Mouse (Mus musculus) ovary, postnatal 10 days (tissue): ENCODE measurements around the gene Hpse2.
"Not testable (repeated sequence)": the region's sequence is repeated elsewhere in the genome, so short reads cannot be mapped to it uniquely, and the experiment has no call there.

Source experiments
- DNase-seq: peaks from one replicate; pipeline ENCODE4 v3.0.0; 2022; ENCODE audit warnings: low spot score

Gene Hpse2

DNA sequence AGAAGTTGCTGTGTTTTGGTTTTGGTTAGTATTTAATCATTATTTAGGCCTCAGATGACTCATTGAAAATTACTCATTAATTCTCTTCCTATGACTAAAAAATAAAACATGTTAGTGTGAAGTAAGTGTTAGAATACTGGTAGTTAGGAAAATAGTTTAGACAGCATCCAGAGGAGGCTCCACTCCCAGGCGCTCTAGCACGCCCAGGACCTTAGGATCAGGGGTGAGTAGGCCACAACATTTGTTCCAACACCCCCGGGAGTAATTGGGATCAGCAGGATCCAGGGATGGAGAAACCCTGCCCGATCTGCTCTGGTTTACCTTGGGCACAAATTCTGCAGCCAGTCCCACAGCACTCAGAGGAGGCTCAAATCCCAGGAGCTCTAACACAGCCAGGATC is 532.5 kb downstream of the Hpse2 start:
- no peak for DNase-seq

DNA sequence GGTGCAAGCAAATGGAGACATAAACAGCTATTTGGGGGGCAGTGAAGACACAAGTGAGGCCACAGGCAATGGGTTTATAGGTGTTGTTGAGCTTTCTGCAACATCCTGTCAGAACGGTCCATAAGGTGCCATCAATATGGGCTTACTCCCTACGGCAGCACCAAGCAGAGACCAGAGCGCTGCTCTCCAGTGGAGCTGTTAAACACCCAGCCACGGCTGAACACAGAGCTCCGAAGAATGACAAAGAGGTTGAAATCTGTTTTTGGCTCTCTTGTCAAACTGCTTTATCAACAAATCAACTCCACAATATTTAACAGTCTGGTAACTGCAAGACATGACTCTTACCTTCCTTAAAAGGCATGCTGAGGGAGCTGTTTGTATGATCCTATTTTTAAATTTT is 537.7 kb downstream of the Hpse2 start:
- no peak for DNase-seq

DNA sequence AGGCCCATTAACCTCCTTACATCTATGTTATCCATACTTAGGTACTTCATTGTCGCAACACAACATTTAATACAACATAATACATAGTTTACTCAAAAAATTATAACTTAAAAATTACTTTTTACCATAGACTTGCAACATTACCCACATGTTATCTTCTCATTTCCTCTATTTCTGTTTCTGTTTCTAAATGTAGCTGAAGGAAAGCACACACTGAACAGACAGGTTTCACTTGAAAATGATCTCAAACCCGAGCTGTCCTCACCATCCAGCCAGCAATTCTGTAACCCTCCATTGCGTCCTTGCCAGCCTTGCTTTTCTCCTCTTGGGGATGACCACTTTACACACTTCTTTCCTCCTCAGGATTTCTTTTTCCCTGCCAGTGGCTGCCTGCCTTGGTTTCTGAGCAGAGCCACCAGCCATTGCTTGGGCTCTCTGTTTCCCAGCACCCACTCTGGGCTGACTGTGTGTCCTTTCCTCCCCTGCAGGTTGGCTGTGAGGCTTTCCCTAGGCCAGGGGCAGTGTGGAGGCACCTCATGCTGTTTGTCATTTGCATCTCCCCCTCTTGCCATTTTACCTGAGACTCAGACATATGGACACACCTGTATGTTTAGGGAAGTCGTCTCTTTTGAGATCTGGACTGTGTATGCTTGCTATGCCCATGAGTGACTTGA is 548.4 kb downstream of the Hpse2 start:
- DNase-seq, result no peak

DNA sequence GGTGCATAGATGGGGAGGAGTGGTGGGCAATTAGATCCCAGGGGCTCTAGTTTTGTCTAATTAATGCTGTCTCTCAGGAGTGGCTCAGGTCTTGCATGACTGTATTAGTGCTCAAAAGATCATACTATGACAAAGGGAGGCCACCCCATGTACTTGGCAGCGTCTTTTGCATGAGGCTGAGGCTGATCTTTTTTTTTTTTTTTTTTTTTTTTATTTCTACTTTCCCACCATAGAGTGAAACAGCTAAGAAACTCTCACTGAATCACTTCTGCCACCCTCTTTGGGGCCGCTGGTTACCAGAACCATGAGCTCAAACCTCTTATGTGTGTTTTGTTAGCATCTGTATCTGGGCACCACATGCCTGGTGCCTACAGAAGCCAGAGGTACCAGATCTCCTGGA is 549.0 kb downstream of the Hpse2 start:
- no peak for DNase-seq

DNA sequence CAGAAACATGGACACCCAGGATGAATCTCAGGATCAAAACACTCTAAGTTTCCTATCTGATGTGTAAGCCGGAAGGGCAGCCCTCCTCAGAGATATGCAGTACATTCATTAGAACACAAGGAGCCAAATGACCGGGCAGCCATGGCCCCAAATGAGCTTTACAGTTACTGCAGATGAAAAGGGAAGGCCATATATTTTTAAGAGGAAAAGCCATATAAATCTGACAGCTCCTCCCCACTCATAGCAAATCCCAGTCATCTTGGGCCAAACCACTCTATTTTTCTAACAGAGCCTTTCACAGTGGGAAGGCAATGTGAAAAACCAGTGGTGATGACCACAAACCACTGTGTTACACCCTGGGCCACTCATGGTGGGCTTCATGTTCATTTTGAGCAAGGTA is 549.9 kb downstream of the Hpse2 start:
- no peak for DNase-seq

DNA sequence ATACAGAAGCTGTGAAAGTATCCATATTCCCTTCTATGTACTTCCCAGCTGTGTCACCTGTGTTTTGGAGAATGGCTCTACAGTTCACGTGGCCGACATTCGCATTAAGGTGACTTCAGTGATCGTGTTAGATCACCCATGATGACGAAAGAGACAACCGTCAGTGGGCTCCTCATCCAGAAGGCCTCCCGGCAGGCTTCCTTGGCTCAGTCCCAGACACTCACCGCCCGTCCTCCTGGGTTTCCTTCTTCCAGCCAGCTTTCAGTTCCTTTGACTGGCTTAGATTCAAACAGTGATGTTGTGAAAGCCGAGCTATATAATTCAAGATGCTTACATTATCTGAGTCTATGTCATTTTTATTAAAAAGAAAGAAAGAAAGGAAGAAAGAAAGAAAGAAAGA is 550.6 kb downstream of the Hpse2 start:
- no peak for DNase-seq

DNA sequence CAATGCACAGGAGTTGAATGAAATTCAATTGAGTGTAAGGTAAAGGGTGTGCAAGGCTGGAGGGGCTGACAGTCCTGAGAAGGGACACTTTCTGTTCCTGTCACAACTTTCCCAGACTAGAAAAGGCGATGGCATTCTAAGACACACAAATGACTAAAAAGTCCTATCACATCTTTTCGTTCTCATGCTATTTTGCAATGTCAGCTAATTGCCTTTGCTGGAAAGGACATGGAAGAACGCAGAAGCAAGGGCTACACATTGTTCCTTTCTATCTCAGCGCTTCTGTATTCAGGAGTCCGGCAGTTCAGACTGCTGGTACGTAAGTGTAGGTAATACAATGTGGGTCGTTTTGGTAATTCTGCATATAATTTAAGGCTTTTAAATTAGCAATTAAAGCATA is 555.0 kb downstream of the Hpse2 start:
- DNase-seq, result no peak

DNA sequence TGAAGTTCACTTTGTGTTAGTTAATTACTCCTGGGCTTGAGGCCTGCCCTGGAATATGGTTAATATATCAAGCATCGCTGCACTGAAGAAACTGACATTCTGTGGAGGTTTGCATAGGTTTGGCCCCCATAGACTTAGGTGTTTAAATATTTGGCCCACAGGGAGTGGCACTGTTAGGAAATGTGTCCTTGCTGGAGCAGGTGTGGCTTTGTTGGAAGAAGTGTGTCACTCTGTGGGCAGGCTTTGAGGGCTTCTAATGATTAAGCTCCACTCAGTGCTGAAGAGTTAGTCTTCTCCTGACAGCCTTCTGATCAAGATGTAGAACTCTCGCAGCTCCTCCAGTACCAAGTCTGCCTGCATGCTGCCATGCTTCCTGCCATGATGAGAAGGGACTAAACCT is 555.9 kb downstream of the Hpse2 start:
- no peak for DNase-seq

DNA sequence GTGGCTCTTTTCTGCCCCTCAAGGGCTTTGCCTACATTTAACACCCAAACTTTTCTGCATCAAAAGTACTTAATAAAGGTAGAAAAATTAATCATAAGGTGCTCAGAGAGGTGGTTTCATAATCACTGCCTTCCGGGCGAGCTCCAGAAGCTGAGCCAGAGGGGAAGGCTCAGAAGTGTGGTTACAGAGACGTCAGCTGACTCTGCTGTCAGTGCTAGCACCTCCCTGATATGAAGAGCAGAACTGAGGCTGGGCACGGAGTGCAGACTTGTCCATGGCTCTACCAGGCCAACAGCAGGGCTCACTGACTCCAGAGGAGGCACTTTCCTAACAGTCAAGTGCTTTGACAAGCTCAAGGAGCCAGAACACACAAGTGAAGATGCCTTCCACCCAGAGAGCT is 559.0 kb downstream of the Hpse2 start:
- DNase-seq, result no peak

DNA sequence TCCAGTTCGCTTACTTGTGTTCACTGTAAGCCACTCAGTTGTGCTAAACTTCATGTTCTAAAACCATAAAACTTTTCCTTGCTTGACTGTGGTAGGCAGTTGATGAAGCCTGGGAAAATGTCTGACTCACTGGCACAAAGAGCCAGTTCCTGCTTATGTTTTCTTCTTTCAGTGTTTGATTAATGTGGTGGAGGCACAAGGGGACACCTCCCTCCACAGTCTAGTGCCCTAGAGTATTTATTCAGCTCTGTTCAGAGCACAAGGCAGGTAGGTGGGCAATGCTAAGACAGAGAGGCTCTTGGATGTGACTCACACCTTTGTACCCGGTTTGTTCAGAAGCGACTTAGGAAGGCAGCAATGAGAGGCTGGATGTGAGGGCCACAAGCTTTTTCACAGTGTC is 560.3 kb downstream of the Hpse2 start:
- no peak for DNase-seq

DNA sequence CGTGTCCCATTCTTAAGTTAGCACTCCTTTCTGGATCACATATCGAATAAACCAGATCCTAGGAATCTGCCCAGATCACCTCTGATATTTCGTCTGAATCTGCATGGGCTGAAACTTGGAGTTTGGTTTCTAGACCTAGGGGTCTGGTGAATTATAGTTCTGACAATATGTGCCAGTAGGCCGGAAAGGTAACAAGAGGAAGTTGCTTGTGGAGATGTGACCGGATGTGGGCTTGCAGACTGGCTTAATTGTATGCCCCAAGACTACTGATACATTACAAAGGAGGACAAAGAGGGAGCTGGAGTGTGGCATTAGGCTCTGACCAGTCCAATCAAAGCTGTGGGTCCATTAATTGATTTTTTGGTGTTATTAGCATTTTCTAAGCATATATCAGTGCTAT is 568.0 kb downstream of the Hpse2 start:
- no peak for DNase-seq

DNA sequence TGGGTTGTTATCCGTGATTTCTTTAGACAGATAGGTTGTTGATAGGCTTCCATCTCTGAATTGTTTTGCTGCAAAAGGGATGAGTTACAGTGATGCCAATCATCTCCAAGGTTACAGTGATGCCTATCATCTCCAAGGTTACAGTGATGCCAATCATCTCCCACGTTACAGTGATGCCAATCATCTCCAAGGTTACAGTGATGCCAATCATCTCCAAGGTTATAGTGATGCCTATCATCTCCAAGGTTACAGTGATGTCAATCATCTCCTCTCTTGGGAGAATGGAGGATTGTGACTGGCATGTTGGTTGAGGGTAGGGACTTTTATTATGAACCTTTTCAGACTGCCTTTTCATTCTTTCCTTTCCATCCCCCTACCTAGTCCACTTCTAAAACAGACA is 570.4 kb downstream of the Hpse2 start:
- DNase-seq, result no peak

DNA sequence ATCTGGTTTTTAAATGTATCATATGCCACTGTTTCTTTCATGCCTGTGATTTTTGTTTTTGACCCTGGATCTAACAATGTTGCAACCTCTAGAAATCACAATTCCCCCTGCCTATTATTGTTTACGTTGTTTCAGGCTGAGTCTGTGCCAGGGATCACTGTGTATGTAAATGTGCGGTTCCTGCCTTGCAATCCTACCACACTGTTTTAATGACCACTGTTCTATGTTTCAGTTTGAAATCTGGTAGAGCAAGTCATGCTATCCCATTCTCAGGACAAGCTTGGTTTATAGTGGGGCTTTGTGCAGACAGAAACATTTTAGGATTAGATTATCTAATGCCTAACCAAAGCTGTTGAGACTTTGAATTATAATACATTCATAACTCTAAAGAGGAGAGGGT is 571.9 kb downstream of the Hpse2 start:
- DNase-seq, result no peak

DNA sequence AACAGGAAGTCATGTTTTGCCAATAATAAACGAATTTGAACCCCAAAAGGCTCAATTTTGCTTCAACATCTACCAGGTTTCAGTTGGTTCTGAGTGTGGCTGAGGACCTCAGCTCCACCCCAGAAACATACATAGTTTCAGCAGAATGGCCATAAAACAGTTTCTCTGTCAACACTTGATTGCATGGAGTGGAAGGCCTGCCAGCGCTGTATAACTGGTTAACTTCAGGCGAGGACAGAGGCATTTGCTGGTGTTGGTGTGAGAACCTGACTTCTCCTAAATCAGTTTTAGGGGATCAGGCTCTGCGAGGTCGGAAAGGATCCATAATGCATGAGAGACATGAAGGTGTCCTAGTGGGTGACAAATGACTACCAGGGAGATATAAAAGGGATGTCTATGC is 578.0 kb downstream of the Hpse2 start:
- DNase-seq, result no peak

DNA sequence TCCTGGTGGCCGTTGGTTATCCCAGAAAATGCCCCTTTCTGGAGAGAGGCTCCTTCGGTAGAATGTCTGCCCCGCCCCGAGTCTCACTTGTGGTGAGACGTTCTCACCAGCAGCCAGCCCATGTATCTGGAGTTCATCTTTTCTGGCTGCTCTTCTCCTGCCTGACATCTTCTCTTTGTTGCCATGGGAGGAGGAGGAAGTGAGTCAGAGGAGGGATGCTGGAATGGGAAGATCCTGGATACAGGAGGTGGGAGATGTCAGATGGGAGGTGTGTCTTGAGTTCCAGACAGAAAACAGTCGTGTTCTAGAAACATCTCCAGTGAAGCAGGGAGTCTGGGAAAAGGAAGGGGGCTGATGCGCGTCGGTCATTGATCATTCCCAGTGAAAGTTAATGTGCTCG is 578.7 kb downstream of the Hpse2 start:
- DNase-seq, result no peak

DNA sequence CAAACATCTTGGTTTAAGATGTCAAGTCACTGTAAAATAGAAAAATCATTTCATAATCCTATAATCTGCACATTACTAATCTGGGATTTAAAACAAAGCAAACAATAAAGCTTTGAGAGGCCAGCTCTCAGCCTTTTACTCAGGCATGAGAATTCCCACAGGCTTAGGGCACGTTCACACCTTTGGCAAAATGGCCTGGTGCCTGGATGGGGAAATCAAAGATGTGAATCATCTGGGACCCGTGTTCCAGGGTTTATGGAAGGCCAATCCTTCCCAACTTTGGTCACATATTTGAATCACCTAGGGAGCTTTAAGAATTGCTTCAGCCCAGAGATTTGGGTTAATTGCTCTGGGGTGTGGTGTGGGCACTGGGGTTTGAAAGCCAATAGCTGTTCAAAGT is 590.3 kb downstream of the Hpse2 start:
- no peak for DNase-seq

DNA sequence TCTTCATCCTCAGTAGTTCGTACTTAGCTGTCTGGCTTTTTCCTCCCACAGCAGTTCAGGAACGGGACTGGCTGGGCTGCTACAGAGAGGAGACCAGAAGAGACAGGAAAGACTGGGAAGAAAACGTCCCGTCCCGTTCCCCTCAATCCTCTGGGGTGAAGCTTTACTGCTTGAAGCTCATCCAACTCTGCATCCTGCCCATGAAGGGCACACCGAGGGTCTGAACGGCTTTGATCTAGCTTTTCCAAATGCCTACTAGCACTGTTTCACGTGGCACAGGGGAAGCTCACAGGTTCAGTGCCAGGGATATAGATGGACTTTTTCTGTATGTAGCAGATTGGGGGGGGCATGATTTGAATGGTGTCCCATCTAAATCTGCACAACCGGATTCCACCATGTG is 592.4 kb downstream of the Hpse2 start:
- DNase-seq, result no peak

DNA sequence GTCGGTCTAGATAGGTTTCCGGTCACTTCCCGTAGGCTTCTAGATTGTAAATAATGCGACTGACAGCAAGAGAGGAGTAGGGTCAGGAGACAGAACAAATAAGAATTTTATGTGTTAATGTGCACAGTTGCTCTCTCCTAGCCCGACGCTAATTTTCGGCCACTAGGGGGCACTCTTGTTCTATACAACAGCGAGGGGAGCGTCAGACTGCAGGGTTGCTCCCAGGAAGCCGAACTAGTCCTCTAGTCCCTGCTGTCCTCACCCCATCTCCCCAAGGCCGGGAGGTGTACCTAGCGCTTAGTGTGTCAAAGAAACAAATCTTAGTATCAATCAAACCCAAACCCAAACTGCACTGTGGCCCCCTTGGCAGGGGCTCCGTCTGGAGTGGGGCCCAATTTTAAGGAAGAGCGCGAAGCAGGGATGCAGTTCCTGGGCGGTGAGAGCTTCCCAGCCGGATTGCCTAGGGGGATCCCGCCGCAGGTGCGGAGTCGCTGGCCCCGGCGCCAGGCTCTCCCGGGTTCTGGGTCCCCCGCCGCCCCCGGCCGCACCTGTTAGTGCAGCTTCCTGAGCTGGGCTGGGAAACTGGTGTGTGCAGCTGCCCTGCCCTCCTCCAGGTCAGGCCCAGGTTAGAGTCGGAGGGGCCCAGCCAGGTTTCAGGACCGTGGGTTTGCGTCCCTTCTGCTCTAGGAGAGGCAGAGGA is 593.1 kb downstream of the Hpse2 start:
- peak; percentile 82 for DNase-seq

DNA sequence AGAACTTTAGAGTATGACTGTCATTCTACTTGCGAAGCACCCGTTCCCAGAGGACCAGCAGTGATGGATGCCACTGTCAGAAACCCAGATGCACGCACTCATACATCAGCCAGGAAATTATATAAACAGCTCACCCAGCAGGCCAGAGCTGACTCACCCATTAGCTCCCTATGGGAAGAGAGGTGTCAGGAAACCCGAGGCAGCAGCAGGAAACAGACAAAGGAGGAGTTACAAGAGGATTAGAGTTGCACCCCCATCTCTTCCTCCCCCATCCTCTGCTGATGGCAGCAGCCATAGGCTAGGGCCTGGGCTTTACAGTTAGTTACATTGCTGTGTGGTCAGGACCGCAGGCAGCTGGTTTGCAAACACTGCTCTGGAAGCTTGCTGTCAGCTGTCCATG is 599.8 kb downstream of the Hpse2 start:
- no peak for DNase-seq

DNA sequence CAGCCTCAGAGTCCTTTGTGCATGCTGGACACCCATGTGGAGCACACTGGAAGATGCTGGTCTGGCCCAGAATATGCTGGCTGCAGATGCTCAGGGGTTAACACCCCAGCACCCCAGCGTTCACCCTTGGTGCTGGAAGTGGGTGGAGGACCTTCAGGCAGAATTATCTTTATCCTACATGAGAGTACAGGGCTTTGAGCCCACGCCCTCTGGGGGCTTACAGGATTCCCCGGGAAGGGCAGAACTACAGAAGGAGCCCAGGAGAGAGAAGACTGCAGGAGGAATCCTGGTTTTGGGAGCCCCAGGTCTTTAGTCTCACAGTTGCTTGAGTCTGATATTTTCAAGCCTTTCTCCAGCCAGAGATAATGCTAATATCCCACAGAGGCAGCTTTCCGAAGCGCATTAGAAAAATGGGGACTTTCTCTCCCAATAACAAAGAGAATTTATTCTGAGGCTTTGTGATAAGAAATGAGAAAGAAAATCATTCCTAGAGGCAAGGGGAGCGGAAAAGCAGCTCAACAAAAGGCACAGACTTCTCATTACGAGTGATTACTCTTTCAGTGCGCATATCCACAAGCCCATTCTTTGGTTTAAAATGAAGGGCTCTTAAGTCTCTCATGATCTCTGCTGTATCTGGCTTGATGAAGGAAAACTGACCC is 602.5 kb downstream of the Hpse2 start:
- no peak for DNase-seq

DNA sequence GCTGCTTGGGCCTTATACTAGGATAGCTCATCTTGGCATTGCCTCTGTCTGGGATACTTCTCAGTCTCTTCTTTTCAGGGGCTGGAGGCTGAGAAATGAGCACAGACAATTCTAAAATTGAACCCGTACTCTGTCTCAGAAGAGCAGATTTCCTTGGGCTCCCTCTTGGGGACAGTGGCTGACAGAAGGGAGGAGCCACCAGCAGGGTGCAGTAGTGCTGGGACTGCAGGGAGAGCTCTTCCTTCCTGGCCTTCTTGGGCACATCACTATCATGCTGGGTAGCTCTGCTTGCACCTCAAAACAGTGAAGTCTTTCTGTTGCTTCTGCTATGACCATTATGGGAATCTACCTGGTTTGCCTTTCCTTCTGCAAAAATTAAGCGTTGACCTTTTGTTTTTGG is 603.0 kb downstream of the Hpse2 start:
- DNase-seq, result no peak

DNA sequence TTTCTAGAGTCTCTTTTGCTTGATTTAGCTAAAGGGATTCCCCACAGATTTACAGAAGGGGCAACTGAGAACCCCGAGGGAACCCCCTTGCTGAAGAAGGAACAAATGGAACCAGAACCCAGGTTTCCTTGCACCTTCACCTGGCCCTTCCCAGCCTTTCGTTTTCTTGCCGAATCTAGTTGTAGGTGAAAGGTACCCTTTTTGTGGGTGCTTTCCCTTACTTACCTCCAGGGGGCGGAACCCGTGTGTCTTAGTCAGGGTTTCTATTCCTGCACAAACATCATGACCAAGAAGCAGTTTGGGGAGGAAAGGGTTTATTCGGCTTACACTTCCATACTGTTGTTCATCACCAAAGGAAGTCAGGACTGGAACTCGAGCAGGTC is 608.0 kb downstream of the Hpse2 start:
- not testable (repeated sequence) for DNase-seq

DNA sequence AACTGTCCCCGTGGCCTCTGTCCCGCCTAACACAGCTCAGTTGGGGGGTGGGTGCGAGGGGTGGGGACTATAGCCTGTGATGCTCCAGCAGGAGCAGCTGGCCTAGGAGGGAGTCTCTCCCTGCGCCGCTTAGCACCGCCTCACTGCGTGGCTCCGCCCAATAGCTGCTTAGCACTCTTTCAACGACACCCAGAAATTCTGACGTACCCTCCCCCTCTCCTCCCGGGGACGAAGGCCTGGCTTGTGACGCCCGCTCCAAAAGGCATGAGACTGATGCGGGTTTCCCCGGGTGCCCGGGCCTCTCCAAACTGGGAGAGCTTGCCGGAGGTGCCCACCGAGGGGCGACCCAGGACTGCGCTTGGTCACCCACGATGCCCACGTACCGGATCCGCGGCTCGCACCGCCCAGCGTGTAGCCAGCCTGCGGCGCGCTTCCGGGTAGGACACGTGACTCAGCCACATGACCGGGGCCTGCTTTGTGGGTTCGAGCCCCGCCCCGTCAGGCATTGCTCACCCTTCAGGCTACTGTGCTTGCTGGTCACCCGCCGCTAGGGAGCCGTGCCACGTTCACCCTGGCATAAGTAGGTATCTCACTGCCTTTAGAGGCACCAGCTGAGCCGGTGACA is 608.5 kb downstream of the Hpse2 start, which contains the start of gene Hps1:
Gene Hps1 (minus strand): TSS at position 448 of the 625 bp plus-strand sequence.
- peak; percentile 74 for DNase-seq
